8 mouse cellular contexts compared by ENCODE assay signal in the genomic region with DNA sequence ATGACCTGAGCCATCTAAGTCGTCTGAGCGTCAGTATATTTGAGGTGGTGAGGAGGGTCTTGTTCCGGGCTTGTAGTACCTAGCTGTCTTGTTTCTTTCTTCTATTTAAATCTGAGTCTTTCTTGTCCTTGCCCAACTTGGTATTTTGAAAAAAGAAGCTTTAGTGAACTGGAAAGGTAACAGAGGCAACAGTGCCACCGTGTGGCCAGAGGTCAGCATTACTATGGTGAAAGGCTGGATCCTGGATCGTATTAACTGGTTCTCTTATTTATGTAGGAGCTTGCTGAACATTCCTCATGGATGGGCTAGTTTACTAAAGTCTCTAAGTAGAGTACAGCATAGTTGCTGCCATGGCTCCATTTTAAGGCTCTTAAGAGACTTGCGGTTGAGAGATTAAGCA. TPM values are rescaled to one million over a fixed set of nuclear protein-coding genes. Genes with fewer than 3 reads are reported as not detected.
DNase-seq lines count a peak whose midpoint lies in the region.

No protein-coding gene starts in this region.

- peak; percentile 93 for DNase-seq in heart, adult 11 months
- no peak for DNase-seq in heart, postnatal 25 days (ENCODE audit: low spot score)
- DNase-seq in MEL-GATA-1-ER (ENCODE audit: extremely low read depth, low read depth) = peak; percentile 59
- peak; percentile 82 for DNase-seq in cerebellum, adult 9-10 months
- DNase-seq in gastrocnemius, postnatal 14 days = peak; percentile 69
- peak; percentile 46 for DNase-seq in layer of hippocampus, adult 9-11 months
- DNase-seq in lung, postnatal 36 days = peak; percentile 86
- peak; percentile 36 to 47 for DNase-seq in spleen, postnatal 36 days (ENCODE audit: low spot score in 2 of 2)

- intact Hi-C loops in heart, postnatal 25 days (cut with DNase I) = loop anchor here (5.0 to 10.0 kb wide), 2 partner anchors 321 to 1074 kb away; no protein-coding TSS in a partner anchor
- intact Hi-C loops in gastrocnemius, postnatal 14 days (cut with DNase I; ENCODE audit: low total_unique reads) = loop anchor here (5.0 to 10.0 kb wide), 2 partner anchors 64 to 1206 kb away; partner anchors contain the start of gene Neto2

RNA-seq across cellular contexts. Expression of gene N4bp1, which starts 23.5 kb away (rescaled TPM):
- total RNA-seq in heart, postnatal 25 days (2021) = 10 to 100 TPM; 15.7 to 16.9 TPM
- 10 to 100 TPM; 13.0 to 14.6 TPM for total RNA-seq in gastrocnemius, postnatal 14 days (2021)
